Mouse (Mus musculus) gastrocnemius, adult 8-10 months (tissue): ENCODE data around the gene Cyp2c39. TPM values are rescaled to one million over a fixed set of nuclear protein-coding genes. Genes with fewer than 3 reads are reported as not detected.
"Not testable (repeated sequence)": the region's sequence is repeated elsewhere in the genome, so short reads cannot be mapped to it uniquely, and the experiment has no call there.

ENCODE experiments used
- DNase-seq, 2 experiments: peaks; one replicate each; pipeline ENCODE4 v3.0.0; 2022; ENCODE audit warnings: low spot score in 2 of 2
- total RNA-seq, 4 experiments: library from RNA; stranded (reverse); gene quantifications; 2 replicates each; pipeline ENCODE4 v1.2.4; 2022

The Cyp2c39 gene
- not detected for total RNA-seq

- no peak for DNase-seq
Measured at GRCm38 (mm10) chr19:39510534-39510933, at the start of gene Cyp2c39. Gene Cyp2c39, plus strand, starts transcription at chr19:39510862.

DNA sequence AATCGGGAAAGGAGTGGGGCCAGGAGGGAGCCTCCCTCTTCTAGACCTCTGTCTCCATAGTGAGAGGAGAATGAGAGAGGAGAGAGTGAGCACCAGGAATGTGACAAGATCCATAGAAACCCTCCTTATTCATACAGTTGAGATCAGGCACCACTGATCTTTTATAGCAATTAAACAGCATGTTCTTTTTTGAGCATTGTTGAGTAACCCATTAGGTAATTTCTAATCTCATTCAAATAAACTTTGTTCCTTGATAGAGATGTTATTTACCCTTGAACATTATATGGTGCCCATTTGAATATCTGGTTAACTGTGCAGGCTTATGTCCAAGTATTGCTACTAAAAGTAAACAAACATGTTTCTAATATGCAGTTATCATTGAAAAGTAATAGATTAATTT, 47.7 kb upstream of the Cyp2c39 start, which contains the start of gene Cyp2c38:
Gene Cyp2c38 (minus strand): TSS at position 135 of the 400 bp plus-strand sequence.
- DNase-seq, result no peak

GRCm38 (mm10) chr19:39463923-39464322, 46.7 kb upstream of the Cyp2c39 start:
- no peak for DNase-seq

DNA sequence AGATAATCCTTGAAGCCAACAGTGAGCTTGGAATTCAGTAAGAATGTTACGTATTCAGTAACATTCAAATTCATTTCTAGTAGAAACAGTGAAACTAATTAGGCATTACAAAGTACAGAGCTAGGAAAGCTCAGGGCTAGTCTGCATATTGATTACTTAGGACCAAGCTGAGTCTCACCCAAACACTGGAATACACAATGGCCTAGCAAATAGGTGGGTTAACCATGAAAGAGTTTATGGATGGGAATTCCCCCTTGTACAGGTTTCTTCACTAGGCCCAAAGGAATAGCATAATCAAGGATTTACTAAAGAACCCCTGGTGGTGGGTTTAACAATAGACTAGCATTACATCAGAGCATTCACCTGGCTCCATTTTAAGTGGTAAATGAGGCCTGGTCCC, 26.7 kb upstream of the Cyp2c39 start:
- DNase-seq, result not testable (repeated sequence)

- DNase-seq, result no peak
Measured at GRCm38 (mm10) chr19:39506341-39506740, 4.3 kb upstream of the Cyp2c39 start.

GRCm38 (mm10) chr19:39509533-39509932, 1.1 kb upstream of the Cyp2c39 start:
- no peak for DNase-seq

Other genes starting within 250 kb of the Cyp2c39 start
- gene Cyp2c29, start 241.5 kb upstream of the Cyp2c39 start, total RNA-seq, result not detected
- gene Cyp2c38, start 47.8 kb upstream of the Cyp2c39 start, total RNA-seq, result not detected
- not detected for gene Cyp2c67, start 138.2 kb downstream of the Cyp2c39 start, total RNA-seq
- gene Cyp2c68, start 230.2 kb downstream of the Cyp2c39 start, total RNA-seq, result not detected